Mouse (Mus musculus): ENCODE data around the gene Fam168a.

DNA sequence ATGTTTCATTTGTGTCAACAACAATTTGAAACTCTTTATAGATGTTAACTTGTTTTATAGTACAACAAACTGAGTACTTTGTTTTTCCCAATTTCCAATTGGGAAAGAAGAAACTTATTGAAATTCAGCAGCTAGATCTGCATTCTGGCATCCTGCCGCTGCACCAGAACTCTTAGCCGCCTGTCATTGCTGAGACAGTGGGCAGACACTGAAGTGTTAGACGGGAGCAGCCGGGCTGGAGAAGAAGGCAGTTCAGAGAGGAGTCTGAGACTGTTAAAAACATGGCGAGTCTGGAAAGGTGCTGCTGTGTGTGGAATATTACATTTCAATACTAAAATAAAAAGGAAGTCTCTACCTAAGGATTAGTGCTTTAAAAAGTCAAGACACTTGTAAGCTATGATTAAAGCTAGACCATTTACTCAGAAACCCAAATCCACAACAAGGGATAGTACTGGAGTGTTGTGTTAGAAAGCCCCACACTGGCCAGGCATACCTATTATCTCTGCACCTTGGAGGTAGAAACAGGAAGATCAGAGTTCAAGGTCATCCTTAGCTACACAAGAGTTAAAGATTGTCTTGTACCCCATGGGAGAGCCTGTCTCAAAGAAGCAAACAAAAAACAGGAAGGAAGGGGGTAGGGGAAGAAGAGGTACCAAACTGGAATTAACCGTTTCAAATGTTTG is 110.5 kb downstream of the Fam168a start:
- no peak for TF ChIP-seq EP300 (IDR thresholded peaks at IDR 0.05; ENCODE audit: low read depth in 1 of 2, low read length in 2 of 2)
- no peak for TF ChIP-seq CTCF (IDR thresholded peaks at IDR 0.05 in 2 of 3, conservative IDR thresholded peaks at IDR 0.05 in 1 of 3; ENCODE audit: control insufficient read depth in 1 of 3, insufficient read depth in 1 of 3, low read depth in 2 of 3, low read length in 3 of 3, poor library complexity in 1 of 3, severe bottlenecking in 1 of 3)
